Mouse (Mus musculus) cerebellum, adult 11-12 months (tissue): ENCODE results near the gene Aes.

Source experiments
- DNase-seq: peaks from one replicate; pipeline ENCODE4 v3.0.0; 2022

Aes gene

DNA sequence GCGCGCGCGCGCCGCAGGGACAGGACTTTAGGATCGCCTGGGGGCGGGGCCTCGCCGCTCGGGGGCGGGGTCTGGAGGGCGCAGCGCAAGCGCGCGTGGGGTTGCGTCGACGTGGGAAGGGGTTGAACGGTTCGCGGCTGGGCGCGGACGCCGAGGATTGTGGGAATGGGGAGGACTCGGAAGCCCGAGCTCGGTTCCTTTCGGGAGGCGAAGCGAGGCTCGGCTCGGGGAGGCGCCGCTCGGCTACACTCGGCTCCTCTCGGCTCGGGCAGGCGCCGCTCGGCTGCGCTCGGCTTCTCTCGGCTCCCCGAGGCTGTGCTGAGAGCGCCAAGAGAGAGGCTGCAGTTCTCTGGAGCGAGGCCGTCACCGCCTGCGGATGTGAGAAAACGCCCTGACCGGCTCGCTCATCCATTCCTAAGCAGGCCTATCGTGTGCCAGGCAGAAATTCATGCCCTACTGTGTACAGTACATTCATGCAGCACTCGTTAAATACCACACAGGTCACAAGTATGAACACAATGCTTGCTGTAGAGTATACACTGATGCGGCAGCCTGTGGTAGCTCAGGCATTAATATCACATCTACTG, 14.0 kb upstream of the Aes start, which contains the start of gene Gna11:
Gene Gna11, minus strand, starts transcription at position 30 of the 587 bp plus-strand sequence.
- peak; percentile 100 for DNase-seq

DNA sequence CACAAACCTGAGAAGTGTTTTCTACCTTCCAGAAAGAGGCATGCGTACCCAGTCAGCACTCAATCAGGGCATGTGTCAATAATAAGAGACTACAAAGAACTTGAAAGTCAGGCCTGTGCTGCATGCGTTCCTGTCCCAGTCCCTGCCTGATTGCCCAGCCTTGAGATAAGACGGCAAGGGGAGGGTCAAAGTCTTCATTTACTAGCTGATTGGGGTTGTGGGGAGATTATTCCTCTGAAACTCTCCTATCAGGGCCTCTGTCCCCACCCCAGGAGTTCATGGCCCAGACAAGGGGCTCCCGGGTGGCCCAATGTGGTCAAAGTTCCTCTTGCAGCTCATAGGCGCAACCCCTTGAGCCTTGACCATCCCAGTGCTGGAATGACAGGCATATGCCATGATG, 13.0 kb upstream of the Aes start:
- no peak for DNase-seq

DNA sequence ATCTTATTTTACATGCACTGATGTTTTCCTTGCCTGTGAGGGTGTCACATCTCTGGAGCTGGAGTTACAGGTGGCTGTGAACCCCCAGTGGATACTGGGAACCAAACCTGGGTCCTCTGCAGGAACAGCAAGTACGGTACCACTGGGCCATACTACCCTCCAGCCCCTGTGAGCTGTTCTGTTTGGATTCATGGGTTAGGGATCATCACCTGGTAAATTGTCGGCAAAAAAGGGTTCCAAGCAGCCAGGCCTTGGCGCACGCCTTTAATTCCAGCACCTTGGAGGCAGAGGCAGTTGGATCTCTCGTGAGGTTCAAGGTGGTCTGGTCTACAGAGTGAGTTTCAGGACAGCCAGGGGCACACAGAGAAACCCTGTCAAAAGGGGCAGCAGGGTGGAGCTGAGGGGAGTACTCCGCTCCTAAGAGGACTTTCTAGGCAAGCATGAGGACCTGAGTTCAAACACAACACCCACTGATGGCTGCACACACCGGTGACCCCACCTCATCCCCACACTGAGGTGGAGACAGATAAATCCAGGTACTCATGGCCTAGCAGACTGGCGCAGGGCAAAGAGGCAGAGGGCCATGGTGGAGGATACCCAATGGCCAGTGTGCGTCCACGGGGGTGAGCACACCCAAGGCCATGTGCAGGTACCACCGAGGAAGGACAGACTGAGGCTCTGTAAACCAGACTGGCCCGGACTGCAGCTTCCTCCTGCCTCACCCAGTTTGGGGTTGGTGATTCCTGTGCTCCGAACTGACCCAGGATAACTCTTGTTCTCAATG, 12.3 kb upstream of the Aes start:
- DNase-seq: no peak

DNA sequence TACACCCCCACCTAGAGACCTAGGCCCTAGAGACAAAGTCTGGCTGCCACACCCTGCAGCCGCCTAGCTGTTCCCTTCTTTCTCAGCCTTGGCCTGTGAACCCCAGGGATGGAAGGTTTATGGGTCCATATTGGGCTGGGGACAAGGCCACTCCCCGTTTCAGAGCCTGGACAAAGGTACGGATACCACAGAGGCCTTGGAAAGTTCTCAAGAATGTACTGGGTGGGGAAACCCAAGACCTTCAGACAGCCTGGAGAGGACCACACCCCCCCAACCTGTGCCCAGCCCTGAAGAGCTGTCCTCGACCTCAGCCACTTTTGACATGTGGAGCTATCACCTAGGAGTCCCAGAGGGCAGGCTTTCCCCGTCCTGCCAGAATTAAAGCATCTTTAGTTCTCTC, 10.3 kb upstream of the Aes start:
- no peak for DNase-seq

DNA sequence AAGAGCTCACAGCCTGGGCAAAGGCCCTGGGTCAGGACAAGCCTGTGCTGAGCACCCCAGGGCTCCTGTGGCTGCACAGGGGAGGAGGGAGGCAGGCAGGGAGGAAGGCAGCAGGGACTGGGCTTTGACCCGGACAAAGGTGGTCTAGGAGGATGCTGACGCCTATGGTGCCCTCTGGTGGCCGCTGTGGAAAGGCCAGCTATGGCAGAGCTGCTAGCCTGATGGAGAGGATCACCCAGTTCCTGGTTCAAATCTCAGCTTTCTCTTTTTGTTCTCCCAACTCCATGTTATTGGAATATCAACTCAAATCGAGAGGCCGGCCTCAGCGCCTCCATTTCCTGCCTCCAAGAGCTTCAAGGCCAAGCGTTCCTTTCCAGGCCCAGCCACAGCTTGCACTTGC, 9.0 kb upstream of the Aes start:
- DNase-seq: peak; percentile 58

DNA sequence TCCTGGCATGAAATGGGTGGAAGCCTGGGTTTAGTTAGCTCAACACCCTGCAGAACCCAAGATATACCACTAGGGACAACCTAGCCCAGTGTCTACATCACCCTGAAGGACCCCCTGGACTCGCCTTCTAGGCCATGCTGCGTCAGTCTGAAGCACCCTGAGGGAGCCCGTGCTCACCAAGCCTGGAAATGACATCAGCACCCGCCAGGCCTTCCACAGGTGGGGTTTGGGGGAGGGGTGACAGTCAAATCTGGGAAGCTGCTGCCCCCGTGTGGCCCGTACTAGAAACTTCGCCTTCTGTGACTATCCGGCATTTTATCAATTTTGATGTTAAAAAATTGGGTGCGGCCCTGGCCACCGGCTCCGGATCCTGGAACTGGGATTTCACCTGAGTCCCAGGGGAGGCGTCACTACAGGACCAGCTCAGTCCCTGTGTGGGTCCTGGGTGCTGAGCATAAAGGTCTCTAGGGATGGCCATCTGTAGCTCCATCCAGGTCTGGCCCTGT, 7.6 kb upstream of the Aes start:
- peak; percentile 83 for DNase-seq

DNA sequence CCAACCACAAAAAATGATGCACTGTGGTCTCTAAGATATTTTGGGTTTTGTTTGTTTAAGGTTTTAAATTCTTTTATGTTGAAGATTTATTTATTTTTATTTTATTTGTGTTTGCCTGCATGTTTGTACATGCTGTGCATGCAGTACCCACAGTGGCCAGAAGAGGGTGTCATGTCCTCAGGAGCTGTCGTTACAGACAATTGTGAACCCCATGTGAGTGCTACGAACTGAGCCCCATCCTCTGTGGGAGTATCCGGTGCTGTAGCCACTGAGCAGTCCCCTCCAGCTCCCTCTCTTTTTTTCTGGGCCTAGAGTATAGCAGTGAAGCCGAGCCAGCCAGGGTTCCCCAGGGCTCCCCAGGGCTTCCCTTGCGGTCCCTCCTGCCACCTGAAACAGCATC, 6.1 kb upstream of the Aes start:
- DNase-seq: peak; percentile 47

DNA sequence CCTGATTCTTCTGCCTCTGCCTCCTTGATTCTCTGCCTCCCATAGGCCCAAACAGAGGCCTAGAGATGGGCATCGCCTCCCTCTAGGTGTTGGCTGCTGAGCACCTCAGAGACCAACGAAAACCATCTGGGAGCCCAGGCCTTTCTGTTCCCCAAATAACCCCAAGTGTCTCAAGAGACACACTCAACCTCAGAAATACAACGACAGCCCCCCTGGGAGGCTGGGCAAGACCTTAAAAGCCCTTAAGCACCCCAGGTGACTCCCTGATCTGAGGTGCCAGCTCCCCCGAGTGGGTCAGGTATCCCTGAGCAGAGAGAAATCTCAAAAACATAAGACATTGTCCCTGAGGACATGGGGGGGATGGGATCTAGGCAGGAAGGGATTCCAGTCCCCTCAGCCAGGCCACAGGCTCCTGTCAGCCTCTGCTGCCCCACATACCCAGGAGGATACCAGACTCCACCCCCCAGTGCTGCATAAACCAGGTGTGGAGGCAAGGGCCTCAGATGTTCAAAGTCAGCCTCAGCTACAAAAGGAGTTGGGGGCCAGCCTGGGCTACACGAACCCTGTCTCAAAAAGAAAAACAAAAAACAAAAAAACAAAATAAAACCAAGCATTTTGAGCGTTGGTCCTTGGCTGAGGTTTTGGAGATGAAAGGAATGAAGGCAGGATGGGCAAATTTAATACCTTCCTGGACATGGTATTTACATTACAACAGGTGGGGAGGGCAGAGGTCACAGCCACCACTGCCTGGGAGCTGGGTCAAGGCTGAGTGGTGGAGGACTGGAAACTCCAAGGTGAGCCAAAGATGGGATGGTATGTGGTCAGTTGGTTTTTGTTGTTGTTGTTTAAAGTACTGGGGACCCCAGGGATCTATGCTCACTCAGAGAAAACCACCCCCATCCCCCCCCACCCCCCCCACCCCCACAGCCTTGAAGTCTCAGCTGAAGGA, 5.2 kb upstream of the Aes start:
- DNase-seq: peak; percentile 30

DNA sequence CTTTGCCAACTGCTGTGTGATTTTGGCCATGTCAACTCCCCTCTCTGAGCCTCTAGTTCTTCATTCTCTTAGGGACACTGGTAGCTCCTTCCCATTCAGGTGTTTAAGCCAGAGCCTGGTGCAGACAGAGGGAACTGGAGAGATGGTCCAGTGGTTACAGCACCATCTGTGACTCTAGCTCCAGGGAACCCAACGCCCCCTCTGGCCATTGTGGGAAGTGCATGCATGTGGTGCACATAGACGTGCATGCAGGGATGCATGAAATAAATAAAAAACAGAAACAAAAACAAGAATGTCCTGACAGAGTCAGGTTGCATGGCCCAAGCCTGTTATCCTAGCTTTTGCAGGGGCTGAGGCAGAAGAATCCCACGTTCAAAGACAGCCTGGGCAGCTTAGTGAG, 3.0 kb upstream of the Aes start:
- DNase-seq: peak; percentile 37

DNA sequence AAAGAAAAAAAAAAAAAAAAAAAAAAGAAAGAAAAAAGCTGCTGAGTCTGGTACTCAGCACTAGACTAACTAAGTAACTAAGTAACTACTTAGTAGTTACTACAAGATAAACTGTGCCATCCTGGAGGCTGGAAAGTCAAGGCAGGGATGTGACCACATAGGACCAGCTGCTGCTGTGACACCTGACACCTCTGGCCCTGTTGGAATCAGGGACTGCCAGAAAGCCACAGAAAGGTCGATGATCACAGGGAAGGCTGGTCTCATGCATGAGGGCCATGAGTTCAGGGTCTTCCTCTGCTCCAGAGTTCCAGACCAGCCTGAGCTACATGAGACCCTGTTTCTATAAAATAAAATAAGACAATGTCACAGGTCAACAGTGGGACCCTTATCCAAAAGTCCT, 1.8 kb upstream of the Aes start:
- no peak for DNase-seq

DNA sequence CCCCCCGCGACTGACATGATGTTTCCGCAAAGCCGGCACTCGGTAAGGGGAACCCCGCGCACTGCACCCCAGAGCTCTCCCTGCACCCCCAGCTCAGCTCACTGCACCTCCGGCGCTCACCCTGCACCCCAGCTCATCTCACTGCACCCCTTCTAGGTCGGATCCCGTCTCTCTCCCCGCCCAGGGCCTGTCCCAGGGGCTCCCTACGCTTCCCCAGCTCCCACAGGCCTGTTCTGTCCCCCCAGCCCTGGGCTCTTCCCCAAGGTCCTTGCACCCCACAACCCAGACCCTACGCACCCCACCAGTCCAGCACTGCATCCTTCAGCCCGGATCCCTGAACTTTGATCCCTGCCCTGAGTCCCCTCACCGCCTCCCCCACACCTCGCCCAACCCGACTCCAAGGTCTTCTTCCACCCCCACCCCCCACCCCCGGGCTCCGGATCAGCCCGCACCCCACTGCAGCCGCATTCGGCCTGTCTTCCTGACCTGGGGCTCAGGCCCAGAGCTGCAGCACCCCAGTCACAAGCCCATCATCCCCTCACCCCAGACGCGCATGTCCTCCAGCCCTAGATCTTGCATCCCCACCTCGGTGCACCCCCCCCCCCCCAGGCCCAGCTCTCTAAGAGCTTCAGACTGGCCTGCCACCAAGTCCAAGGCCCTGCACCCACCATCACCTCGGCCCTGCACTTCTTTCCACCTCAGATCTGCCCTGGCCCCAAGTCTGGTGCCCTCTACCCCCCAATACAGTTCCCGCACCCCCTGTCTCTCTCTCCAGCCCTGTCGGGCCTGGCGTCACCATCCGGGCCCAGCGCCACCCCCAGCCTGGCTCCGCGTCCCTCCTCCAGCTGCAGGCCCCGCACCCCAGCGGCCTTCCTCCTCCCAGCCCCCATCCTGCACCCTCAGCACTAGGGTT, 595 bp downstream of the Aes start:
- DNase-seq: peak; percentile 80

DNA sequence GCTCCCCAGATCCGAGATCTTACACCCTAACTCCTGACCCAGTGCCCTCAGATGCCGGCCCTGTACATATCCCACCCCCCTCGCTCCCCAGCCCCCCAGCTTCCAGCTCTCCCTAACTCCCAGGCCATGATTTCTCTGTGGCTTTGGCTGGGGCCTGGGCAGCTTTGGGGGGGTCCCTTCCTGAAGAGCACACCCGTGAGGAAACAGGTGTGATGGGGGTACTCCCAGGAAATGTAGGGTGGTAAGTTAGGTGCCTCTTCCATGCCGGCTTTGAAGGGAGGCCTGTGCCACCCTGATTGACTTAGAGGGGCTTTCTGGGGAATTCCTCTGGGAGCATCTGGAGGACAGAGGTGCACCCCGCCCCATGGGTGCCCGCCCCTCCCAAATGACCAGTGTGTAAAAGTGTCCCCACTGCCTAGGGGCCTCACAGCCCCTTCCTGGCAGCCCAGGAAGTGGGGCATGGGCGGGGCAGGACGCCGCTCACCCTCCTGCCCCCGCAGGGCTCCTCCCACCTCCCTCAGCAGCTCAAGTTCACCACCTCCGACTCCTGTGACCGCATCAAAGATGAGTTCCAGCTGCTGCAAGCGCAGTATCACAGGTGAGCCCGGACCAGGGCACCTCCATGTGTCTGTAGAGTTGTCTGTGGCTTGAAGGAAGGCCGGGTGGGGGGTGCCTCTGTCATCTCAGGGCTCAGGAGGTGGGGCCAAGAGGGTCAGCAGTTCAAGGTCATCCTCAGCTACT, 1.6 kb downstream of the Aes start:
- peak; percentile 74 for DNase-seq

DNA sequence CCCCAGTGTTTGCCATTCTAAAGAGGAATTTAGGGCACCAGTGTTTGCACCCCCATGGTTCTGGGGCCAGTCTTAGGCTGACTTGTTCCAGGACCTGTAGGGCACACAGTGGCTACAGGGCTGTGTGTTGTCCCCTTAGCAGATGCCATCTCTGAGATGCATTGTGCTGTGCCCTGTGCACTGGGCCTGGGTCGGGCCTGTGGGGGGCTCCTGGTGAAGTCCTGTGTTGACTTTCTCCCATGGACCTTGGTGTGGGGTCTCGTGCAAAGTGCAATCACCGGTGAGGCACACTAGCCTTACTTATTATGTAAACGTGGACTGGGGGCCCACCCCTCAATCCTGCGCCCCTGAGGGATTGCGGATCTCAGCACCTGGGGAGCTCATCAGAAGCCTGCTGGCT, 3.1 kb downstream of the Aes start:
- no peak for DNase-seq

DNA sequence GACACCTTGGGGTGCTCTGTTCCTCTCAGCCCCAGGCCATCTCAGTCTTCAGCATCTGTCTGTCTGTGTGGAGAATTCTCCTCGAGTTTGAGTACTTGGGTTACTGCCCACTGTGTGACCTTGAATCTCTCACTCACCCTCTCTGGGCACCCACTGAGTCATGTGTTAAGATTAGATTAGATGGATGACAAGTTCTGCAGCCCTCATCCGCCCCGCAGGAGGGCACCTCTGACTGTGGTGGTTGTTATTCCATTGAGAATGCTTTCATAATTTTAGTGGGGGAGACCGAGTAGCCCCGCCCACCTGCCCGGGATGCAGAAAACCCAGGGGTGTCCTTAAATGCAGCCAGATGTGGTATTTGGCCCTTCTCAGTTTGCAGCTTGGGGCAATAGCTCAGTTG, 4.2 kb downstream of the Aes start:
- DNase-seq: no peak

DNA sequence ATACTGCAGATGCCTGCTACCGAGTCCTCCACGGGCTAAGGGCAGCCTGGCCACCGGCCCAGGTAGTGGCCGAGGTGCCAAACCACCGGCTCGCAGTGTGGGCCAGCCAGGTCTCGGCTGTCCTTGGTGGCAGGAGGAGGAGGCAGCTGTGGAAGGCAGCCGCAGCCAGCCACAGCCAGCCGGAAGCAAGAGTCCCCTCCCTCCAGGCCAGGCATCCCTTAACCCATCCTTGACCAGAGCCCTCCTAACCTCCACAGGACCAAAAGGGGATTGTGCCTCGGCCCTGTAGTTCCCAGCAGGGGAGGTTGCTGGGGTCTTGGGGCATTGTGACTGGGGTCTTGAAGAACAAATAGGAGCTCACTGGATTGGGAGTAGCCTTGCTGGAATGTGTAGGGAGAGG, 4.9 kb downstream of the Aes start:
- peak; percentile 74 for DNase-seq

DNA sequence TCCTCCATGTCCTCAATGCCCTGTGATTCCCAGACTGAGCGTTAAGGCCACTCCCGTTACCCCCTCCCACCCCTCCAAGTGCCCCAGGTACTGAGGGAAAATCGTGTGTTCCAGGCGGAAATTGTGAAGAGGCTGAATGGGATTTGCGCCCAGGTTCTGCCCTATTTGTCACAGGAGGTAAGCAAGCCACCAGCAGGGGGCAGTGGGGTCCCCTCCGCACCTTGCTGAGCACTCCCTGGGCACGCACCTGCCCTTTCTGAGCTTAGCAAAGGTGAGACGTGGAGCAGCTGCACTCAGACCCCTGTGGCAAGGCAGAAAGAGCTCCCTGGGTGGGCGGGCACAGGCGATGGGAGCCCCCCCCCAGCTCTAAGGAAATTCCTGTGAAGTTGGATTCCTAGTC, 5.4 kb downstream of the Aes start:
- DNase-seq: peak; percentile 83

DNA sequence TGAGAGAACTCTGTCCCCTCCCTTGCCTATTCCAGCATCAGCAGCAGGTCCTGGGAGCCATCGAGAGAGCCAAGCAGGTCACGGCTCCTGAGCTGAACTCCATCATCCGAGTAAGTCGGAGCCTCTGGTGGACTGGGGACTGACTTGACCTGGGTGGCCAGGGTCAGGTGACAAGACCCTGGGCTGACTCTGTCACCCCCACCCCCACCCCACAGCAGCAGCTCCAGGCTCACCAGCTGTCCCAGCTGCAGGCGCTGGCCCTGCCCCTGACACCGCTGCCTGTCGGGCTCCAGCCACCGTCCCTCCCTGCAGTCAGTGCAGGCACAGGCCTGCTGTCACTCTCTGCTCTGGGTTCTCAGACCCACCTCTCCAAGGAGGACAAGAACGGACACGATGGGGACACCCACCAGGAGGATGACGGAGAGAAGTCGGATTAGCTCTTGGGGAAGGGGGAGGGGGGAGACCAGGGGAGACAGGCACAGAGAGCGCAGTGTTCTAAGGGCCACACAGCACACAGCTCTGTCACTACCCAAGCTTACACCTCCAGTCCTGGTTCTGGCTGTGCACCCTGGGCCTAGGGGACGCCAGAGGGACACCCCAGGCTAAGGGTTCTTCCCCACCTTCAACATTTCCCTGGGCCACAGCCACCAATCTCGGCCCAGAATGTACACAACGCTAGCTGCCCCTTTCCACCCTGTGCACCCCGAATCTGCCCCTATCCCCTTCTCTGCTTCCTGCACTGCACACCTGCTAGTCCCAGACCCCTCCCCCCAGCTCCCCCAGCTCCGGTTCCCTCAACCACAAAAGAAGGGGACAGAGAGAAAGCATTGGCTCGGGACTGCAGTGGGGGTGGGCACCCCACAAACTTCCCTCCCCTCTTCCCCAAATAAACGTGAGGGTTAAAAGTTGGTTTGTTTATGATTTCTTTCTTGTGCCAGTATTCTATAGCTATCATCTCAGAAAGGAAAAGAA, 6.3 kb downstream of the Aes start:
- no peak for DNase-seq

DNA sequence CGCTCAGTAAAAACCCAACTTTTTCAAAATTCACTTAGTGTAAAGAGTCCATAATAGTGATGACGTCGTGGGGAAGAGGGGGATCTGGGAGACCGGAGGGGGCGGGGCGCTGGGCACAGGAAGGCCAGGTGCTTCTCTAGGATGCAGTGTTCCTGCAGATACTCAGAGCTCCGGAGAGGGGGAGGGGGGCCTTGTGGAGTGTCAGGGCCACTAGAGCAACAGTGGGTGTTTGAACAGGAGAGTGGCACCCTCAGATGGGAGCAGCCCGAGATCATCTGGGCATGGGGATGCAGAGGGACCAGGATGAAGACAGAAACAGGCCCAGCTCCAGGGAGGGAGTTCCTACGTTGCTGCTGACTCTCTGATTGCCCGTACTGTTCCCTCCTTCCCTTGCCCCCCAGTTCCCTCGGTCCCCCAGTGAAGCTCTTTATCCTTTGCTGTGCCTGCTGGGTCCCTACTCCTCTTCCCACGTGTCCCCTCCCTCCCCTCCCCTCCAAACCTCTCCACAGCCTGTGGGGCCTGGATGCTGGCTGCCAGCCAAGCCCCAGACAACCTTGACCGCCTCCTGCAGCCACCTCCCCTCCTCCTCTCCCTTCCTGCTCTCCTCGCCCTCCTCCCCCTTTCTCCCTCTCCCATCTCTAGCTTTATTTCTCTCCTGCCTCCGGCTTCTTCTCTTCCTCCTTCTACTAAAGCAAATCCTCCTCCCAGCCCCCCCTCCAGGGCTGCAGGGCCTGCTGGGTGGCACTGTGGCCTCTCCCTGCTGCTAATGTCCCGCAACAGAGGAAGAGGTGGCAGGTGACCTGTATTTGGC, 9.3 kb downstream of the Aes start:
- DNase-seq: peak; percentile 73

DNA sequence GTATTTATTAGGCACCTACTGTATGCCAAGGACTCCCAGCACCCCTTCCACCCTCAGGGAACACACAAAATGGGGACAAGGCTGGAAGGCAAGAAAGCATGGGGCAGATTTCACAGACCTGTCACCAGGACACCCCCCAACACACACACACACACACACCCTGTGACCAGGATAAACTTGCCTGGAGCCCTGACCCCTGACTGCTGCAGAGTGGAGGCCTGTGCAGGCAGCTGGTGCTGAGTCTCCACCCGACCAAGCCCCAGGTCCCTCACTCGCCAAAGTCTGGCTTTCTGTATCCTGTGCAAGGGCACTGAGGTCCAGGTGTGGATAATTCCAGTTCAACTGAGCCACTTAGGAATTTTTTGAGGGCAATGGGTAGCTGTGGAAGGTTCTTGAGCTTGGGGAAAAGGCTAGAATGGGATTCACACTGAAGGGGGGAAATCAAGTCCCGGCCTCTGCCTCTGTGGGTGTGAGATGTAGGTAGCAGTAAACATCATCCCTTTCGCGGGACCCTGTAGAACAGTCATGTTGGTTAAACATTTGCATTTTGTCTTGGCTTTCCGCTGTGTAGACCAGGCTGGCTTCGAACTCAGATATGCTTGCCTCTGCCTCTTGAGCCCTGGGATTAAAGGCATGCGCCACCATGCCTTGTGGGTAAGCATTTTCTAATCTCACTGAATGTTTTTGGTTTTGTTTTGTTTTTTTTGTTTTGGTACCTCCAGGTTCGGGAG, 10.4 kb downstream of the Aes start:
- peak; percentile 74 for DNase-seq
